Mouse (Mus musculus): ENCODE measurements around the gene Gpx8. TPM values are rescaled to one million over a fixed set of nuclear protein-coding genes. Genes with fewer than 3 reads are reported as not detected.

Gene Gpx8
- polyA plus RNA-seq, 1 experiment from 2014 or later: 98.0 TPM

DNA sequence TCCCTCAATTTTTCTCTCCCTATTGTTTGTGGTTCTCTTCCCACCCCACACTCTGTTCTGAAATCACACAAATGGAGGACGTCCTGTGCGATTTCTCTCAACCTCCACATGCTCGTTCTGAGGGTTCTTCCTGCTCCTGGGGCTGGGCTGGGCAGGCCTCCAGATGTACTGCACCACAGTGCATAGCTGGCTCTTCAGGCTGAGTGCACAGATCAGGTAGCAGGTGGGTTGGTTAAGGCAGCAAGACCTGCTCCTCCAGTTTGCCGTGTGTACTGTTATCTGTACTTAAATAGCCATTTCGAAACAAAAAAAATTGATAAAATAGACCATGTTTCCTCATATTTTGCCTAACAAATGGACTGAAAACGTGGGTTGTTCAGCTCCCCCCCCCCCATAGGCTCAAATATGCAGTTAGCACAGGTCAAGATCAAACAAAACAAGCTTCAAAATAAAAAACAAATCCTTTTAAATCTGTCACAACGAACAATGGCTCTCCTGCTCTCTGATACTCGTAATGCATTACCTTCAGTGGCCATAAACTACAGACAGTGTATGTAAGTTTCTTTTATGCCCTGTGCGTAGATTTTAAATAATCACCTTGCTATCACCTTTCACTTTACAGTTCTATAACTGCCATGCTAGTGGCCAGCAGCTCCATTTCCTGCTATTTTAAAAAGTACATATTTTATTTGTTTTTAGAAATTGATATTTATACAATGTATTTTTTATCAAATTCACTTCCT lies 45.5 kb downstream of the Gpx8 start:
- H3K9ac ChIP-seq (ENCODE audit: low read length): no peak overlapping the region
- no peak for ATAC-seq (replicated peaks; ENCODE audit: extremely low read depth, insufficient read depth, low FRiP score)
- no peaks in the 10 kb centered on the region for H3K36me3 ChIP-seq (ENCODE audit: control insufficient read depth, insufficient read depth)
- H3K9me3 ChIP-seq (replicated peaks; ENCODE audit: control insufficient read depth, low read length): no peaks in the 10 kb centered on the region
- H3K4me2 ChIP-seq (ENCODE audit: low read depth, low read length): no peak overlapping the region
- H3K4me3 ChIP-seq (ENCODE audit: low read length): no peak overlapping the region
- 59% methylated on average over 9 of the region's 9 CpGs for WGBS
- H3K4me1 ChIP-seq (ENCODE audit: control insufficient read depth, insufficient read depth, low read length): no peaks in the 10 kb centered on the region
- no peak overlapping the region for H3K27ac ChIP-seq (ENCODE audit: low read length)
- H3K27me3 ChIP-seq (ENCODE audit: control insufficient read depth, insufficient read depth, low read length): peaks cover 26% of the 10 kb centered on the region

DNA sequence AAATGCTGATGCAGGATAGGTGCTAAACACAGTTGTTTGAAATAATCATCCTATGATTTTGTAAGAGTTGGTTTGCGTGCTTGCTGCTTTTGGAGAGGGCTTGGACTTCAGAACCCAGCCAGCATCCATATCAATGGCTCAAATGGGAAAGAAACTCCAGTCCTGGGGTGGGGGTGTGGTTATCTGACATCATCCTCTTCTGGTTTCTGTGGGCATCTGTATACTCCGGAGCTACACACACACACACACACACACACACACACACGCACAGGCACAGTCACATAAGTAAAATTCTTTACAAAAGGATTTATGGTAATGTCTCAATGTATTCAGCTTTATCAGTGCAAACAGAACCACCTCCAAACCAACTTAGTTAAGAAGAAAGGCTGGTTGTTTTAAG lies 46.1 kb downstream of the Gpx8 start:
- H3K4me3 ChIP-seq (ENCODE audit: low read length): no peak overlapping the region
- H3K4me1 ChIP-seq (ENCODE audit: control insufficient read depth, insufficient read depth, low read length): no peaks in the 10 kb centered on the region
- no peak for ATAC-seq (replicated peaks; ENCODE audit: extremely low read depth, insufficient read depth, low FRiP score)
- no peaks in the 10 kb centered on the region for H3K9me3 ChIP-seq (replicated peaks; ENCODE audit: control insufficient read depth, low read length)
- H3K4me2 ChIP-seq (ENCODE audit: low read depth, low read length): no peak overlapping the region
- H3K36me3 ChIP-seq (ENCODE audit: control insufficient read depth, insufficient read depth): no peaks in the 10 kb centered on the region
- WGBS: 69% methylated on average over 3 of the region's 3 CpGs
- H3K9ac ChIP-seq (ENCODE audit: low read length): no peak overlapping the region
- no peak overlapping the region for H3K27ac ChIP-seq (ENCODE audit: low read length)
- H3K27me3 ChIP-seq (ENCODE audit: control insufficient read depth, insufficient read depth, low read length): peaks cover 32% of the 10 kb centered on the region

GRCm38 (mm10) chr13:112998427-112999201 lies 47.6 kb downstream of the Gpx8 start:
- H3K27ac ChIP-seq (ENCODE audit: low read length): no peak overlapping the region
- 1% methylated on average over 46 of the region's 46 CpGs for WGBS

GRCm38 (mm10) chr13:112997369-112997768 lies 48.8 kb downstream of the Gpx8 start:
- ATAC-seq (replicated peaks; ENCODE audit: extremely low read depth, insufficient read depth, low FRiP score): no peak
- Histone ChIP-seq H3K4me3 (ENCODE audit: low read length) (no peak overlapping the region), H3K27me3 (ENCODE audit: control insufficient read depth, insufficient read depth, low read length) (peaks cover 59% of the 10 kb centered on the region), H3K4me1 (ENCODE audit: control insufficient read depth, insufficient read depth, low read length) (peaks cover 13% of the 10 kb centered on the region), H3K9ac (ENCODE audit: low read length) (no peak overlapping the region), H3K36me3 (ENCODE audit: control insufficient read depth, insufficient read depth) (no peaks in the 10 kb centered on the region), H3K9me3 (replicated peaks; ENCODE audit: control insufficient read depth, low read length) (no peaks in the 10 kb centered on the region), H3K4me2 (ENCODE audit: low read depth, low read length) (no peak overlapping the region), H3K27ac (ENCODE audit: low read length) (no peak overlapping the region)
- WGBS: 58% methylated on average over 6 of the region's 6 CpGs

More at GRCm38 (mm10) chr13:112998427-112999201, 47.6 kb downstream of the Gpx8 start:
- Histone ChIP-seq H3K9me3 (replicated peaks; ENCODE audit: control insufficient read depth, low read length) (no peaks in the 10 kb centered on the region), H3K9ac (ENCODE audit: low read length) (peak overlapping the region; percentile 6; the same call in 1 of the 2 replicates), H3K4me1 (ENCODE audit: control insufficient read depth, insufficient read depth, low read length) (peaks cover 7% of the 10 kb centered on the region), H3K4me3 (ENCODE audit: low read length) (peak overlapping the region; percentile 50), H3K4me2 (ENCODE audit: low read depth, low read length) (peak overlapping the region; percentile 72), H3K36me3 (ENCODE audit: control insufficient read depth, insufficient read depth) (no peaks in the 10 kb centered on the region), H3K27me3 (ENCODE audit: control insufficient read depth, insufficient read depth, low read length) (peaks cover 47% of the 10 kb centered on the region)
- ATAC-seq (replicated peaks; ENCODE audit: extremely low read depth, insufficient read depth, low FRiP score): no peak

GRCm38 (mm10) chr13:112996407-112996806 lies 49.8 kb downstream of the Gpx8 start:
- ATAC-seq (replicated peaks; ENCODE audit: extremely low read depth, insufficient read depth, low FRiP score): no peak
- Histone ChIP-seq H3K4me1 (ENCODE audit: control insufficient read depth, insufficient read depth, low read length) (peaks cover 13% of the 10 kb centered on the region), H3K36me3 (ENCODE audit: control insufficient read depth, insufficient read depth) (no peaks in the 10 kb centered on the region), H3K27me3 (ENCODE audit: control insufficient read depth, insufficient read depth, low read length) (peaks cover 64% of the 10 kb centered on the region), H3K27ac (ENCODE audit: low read length) (no peak overlapping the region), H3K4me2 (ENCODE audit: low read depth, low read length) (no peak overlapping the region), H3K4me3 (ENCODE audit: low read length) (no peak overlapping the region), H3K9ac (ENCODE audit: low read length) (no peak overlapping the region), H3K9me3 (replicated peaks; ENCODE audit: control insufficient read depth, low read length) (no peaks in the 10 kb centered on the region)
- WGBS: 43% methylated on average over 4 of the region's 4 CpGs

DNA sequence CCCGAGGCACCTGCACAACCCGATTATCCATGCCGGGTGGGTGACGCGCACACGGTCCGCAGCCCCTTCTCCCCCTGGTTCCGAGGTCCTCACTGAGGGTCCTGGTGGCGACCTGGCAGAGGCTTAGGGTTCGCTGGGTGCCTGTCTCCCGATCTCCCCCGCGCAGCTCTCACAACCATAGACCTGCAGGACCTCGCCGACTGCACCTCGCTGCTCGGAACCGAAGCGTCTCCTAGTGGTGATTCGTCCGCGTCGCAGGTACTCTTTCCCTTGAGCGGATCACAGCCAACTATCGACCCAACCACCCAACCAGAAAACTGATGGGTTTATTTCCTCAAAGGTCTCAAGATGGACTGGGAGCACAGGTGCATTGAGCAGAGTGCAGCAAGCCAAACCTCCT lies 52.0 kb downstream of the Gpx8 start:
- peaks cover 21% of the 10 kb centered on the region for H3K4me1 ChIP-seq (ENCODE audit: control insufficient read depth, insufficient read depth, low read length)

GRCm38 (mm10) chr13:112993531-112994152 lies 52.6 kb downstream of the Gpx8 start, which contains the start of gene Mcidas:
Gene Mcidas, plus strand, starts transcription at chr13:112993845.
- Histone ChIP-seq H3K4me3 (ENCODE audit: low read length) (peak within 1 kb of the TSS; percentile 52), H3K4me1 (ENCODE audit: control insufficient read depth, insufficient read depth, low read length) (peaks cover 22% of the 10 kb centered on the region), H3K9me3 (replicated peaks; ENCODE audit: control insufficient read depth, low read length) (no peaks in the 10 kb centered on the region), H3K27ac (ENCODE audit: low read length) (no peak within 1 kb of the TSS), H3K27me3 (ENCODE audit: control insufficient read depth, insufficient read depth, low read length) (peaks cover 87% of the 10 kb centered on the region), H3K9ac (ENCODE audit: low read length) (peak within 1 kb of the TSS; percentile 7; the same call in 1 of the 2 replicates), H3K4me2 (ENCODE audit: low read depth, low read length) (peak within 1 kb of the TSS; percentile 85), H3K36me3 (ENCODE audit: control insufficient read depth, insufficient read depth) (no peaks in the 10 kb centered on the region)
- ATAC-seq (replicated peaks; ENCODE audit: extremely low read depth, insufficient read depth, low FRiP score): no peak
- under 1% methylated on average over 63 of the region's 63 CpGs for WGBS

More for the DNA sequence above, 52.0 kb downstream of the Gpx8 start:
- Histone ChIP-seq H3K27me3 (ENCODE audit: control insufficient read depth, insufficient read depth, low read length) (peaks cover 82% of the 10 kb centered on the region), H3K9ac (ENCODE audit: low read length) (no peak overlapping the region), H3K4me3 (ENCODE audit: low read length) (peak overlapping the region; percentile 52), H3K9me3 (replicated peaks; ENCODE audit: control insufficient read depth, low read length) (no peaks in the 10 kb centered on the region), H3K4me2 (ENCODE audit: low read depth, low read length) (peak overlapping the region; percentile 85), H3K27ac (ENCODE audit: low read length) (no peak overlapping the region), H3K36me3 (ENCODE audit: control insufficient read depth, insufficient read depth) (no peaks in the 10 kb centered on the region)
- ATAC-seq (replicated peaks; ENCODE audit: extremely low read depth, insufficient read depth, low FRiP score): no peak; the same call in 1 of the 2 replicates
- 1% methylated on average over 25 of the region's 25 CpGs for WGBS

Data from heart, embryonic 16.5 days (tissue).